Mouse (Mus musculus) right cerebral cortex, postnatal 4 days (tissue): ENCODE data around the gene Slx4ip.
A peak's percentile ranks its signal among the peaks of the same experiment; 100 is the strongest.

ENCODE experiments used
- DNase-seq: peaks from one replicate; pipeline ENCODE4 v3.0.0-alpha.2; 2022

Gene Slx4ip

DNA sequence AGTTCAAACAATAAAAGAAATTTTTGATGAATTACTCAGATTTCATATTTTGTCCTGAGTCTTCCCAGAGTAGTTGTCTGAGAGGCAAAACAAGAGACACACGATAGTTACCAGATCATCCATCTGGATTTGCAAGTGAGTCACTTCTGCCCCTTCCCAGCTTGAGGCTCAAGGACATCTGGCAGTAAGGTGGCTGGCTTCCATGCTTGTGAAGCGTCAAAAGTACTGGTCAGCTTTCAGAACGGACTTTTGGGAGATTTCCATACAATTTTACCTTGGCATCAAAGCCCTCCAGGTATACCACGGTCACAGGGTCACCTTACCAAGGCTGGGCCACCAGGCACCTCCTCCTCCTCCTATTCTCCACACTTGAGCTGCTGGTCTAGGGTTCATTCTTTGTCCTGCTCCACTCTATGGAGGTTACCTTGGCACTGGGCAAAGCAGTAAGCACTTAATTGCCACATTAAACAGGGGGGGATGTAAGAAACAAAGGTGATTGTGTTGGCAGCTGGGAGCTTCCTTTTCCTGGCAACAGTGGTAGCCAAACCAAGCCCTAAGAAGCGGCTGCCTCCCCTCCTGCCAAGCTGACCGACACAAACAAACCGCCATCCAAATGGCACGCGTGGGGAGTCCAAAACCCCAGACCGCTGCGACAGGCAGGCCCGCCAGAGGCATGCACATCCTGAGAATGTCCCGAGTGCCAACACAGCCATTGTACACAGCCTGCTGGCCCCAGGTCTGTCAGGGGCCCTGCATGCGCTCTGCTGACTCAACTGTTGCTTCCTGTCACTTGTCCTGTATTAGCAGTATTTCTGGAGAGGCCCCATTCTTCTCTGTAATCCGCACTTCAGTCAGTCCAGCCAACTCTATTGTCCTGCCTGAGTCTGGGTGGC is 218.5 kb downstream of the Slx4ip start:
- peak; percentile 28 for DNase-seq

DNA sequence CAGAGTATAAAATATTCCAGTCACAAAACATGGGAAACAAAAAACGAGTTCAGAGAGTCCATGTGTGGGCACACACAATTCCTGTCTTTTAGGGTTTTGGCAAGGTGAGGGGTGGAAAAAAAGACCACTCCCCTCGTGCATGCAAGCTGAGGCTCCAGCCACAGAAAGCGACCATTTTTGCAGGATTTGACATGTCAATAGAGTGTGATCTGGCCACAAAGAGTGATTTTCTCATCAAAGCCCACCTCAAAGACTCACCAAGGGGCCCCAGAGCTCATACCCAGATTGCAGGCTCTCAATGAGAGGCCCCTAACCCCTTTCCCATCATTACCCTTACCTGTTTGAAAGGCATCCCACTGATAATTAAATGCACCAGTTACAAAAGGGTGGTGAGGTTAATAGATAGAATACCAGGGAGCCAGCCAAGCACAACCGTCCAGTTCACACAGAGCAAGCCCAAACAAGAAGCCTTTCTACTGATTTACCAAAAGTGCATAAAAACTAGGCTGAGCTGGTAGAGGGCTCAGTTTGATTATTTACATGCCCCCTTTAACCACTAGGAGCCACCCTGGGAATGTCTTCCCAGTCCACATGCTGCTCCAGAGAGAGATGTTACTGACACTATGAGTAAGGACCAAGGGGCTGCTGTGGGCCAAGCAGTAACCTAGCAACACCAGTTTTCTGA is 219.3 kb downstream of the Slx4ip start:
- DNase-seq: no peak

- no peak for DNase-seq
Observed at GRCm38 (mm10) chr2:137113288-137114061, 222.5 kb downstream of the Slx4ip start.

DNA sequence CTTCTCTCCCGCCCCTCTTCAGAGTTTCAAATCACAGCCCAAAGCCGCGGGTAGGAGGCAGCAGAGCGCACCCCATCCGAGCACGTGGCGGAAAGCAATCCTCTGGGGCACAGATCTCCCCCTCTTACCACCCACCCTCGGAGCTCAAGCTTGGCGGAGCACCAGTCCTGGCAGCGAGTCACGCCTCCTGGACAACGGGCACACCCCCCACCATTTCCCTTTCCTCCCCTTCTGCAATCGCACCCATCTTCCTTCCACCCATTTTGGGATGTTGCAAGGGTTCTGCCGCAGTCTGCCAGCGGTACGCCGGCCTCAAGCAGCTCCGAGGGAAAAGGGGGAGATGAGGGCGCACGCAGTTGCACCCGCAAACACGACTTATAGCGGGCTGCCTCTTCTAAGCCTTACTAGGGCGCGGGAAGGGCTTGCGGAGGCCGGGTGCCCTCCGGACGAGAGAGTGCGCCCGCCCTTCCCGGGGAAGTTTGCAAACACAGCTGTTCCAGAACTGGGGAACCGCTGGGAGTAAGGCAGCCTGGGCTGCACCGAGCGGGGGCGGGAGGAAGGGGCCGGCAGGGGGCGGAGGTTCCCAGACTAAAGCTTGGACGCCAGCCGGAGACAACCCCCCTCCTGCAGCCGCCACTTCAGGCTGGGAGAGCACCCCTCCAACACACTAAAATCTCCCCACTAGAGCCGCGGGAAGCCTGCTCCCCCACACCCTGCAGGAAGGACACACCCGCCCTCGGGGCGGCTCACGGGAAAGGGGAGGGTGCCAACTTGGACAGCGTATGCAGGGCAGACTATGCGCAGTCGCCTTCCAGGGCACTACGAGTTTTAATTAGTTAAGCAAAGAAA is 223.5 kb downstream of the Slx4ip start:
- DNase-seq: peak; percentile 76

GRCm38 (mm10) chr2:137115241-137116024 is 224.4 kb downstream of the Slx4ip start:
- no peak for DNase-seq

DNA sequence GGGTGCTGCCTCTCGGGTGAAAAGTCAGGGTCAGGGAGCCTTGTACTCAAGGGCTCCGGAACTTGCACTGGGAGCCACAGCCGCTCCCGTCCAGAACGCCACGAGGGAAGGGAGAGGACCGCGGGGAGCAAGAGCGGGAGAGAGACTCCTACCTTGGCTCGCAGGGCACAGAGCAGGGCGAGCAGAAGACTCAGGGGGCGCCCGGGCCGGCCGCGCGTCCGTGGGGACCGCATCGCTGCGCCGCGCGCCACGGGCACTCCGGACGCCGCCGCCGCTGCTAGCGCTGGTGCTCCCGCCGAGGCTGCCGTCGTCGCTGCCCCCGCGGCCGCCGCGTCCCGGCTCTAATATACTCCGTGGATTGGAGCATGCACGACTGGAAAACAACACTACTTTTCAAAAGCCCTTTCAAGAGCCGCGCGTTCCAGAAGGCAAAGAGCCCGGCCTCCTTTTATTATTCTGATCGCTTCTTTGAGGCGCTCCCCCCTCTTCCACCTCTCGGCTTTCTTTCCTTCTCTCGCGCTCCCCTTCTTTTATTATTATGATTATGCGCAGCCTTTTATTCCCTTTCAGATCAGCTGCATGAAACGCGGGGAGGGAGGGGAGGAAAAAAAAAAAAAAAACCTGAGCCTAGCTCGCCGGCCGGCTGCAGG is 225.1 kb downstream of the Slx4ip start, which contains the start of gene Jag1:
Gene Jag1 (minus strand): TSS at position 620 of the 650 bp plus-strand sequence.
- DNase-seq: peak; percentile 34

DNA sequence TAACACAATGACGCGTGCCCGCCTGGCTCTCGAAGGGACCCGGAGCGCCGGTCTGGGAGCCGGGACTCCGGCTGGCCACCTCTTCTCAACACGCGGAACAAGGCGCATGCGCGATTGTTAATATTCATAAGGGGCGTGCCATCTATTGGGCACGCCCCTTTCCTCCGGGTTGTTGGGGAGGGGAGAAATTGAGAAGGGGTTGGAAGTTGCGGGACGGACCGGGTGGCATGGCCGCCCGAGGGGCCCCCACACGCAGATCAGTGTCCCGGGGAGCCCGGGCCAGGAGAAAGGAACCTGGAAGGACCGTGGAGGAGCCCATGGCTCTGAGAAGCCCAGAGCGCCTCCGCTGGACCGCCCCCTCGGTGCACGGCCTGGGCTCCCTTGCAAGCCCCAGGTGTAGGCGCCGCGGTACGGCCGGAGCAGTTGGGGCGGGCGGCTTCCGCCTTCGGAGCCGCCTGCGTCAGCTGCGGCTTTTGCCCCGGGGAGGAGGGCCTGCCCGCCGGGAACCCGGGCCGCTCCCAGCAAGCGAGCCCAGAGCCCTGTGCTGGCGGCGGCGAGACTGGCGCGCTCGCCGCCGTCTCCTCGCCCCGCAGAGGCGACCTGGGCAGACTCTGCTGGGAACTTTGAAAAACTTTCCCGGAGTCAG is 225.8 kb downstream of the Slx4ip start:
- peak; percentile 78 for DNase-seq

DNA sequence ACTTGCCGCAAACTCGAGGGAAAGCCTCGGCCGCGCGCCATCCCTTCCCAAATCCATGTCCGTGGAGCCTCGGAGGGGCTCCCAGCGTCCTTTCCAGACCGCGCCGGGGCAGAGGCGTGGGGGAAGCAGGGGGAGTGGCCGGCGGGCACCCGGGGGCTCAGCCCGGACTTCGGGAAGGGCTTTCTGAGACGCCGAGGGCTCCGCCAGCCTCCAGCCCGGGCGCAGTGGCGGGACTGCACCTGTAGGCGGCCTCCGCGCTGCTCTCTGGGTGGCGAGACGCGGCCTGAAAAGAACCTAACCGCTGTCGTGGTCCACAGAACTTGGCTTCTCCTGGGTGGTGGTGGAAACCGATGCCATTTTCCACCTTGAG is 226.3 kb downstream of the Slx4ip start:
- peak; percentile 77 for DNase-seq
